Mouse (Mus musculus): Measurements from ENCODE around the gene Tbc1d10c.

GRCm38 (mm10) chr19:4214771-4215450, 23.8 kb upstream of the Tbc1d10c start:
- TF ChIP-seq CTCF (IDR thresholded peaks at IDR 0.05; ENCODE audit: control insufficient read depth, insufficient read depth, insufficient replicate concordance, low read depth, low read length): no peak
- no peak for TF ChIP-seq POLR2A (IDR thresholded peaks at IDR 0.05; ENCODE audit: control insufficient read depth, low read depth, low read length)
